Mouse (Mus musculus): ENCODE data around the gene Vdr.

Vdr gene

DNA sequence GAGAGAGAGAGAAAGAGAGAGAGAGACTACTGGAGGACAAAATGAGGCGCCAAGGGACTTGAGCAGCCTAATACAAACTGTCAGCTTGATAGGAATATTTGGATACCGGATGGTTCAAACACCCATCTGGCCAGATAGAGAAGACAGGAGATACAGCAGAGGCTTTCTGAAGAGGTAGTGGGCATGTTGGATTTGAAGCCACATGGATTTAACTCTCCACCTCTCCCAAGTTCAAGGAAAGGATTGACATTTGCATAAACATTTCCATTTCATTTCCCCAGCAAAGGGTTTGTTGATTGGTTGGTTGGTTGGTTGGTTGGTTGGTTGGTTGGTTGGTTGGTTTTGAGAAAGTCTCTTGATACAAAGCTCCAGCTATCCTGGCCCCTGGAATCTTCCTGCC, 62.6 kb downstream of the Vdr start:
- no peak for DNase-seq (ENCODE audit: low read depth, low spot score)

GRCm38 (mm10) chr15:97847285-97847684, 63.1 kb downstream of the Vdr start:
- no peak for DNase-seq (ENCODE audit: low read depth, low spot score)

GRCm38 (mm10) chr15:97846121-97846882, 64.1 kb downstream of the Vdr start:
- no peak for DNase-seq (ENCODE audit: low read depth, low spot score)

DNA sequence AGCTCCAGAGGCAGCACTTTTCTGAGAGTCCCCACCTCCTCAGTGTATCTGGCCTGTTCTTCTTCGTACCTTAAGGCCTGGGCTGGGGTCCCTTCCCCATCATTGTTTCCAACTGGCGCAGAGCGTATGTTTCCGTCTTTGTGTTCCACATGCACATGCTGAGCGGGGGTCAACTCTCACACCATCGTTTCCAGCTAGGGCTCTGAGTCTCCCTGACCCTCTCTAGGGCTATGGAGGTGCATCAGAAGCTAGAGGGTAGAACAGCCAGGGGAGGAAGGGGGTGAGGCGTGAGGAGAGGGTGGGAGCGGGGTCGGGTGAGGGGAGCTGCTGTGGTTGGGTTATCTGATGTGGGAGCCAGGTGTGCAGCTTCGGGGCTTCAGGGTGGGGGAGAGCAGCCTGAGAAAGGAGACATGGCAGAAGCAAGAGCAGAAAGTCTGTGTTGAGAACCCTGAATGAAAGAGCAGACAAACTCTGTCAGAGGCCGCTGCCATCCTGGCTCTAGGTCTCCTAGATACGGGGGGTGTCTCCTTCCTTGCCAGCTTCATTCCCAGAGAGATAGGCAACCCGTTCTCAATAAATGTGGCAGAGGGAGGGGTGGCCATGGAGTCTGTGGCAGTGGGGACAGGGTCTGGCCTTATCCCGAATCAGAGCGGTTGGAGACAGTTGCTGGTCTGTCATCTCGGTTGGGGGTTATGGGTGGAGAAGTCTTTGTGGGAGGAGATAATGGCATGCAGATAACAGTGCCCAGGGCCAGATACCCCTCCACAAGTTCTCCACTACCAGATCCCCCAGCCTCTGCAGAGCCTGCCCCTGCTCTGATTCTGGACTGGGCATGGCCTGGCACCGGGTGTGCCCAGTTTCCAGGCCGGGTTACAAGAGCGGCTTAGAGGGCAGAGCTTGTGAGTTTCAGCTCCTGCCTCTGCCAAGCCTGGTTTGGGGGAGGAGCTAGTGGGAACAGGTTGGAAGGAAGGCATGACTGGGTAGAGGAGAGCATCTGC, 66.1 kb downstream of the Vdr start, which contains the start of gene Hdac7:
Gene Hdac7 (minus strand): TSS at position 466 of the 998 bp plus-strand sequence.
- no peak for DNase-seq (ENCODE audit: low read depth, low spot score)

DNA sequence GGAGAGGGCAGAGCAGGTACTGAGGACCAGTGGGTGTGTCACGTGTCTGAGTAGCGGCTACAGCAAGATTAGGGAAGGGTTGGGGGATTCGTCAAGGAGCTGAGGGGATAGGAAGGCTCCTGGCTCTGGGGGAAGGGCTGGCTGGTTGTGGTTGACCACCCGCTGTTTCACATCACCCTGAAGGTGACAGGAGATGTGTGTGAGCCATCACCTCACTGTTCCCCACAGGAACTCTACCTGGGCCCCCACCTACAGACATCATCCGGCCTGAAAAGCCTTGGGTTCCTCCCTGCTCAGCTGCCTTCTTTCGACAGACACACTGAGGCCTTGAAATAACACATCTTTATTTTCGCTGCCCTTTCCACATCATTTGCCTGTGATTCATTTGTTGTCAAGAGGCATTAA, 67.2 kb downstream of the Vdr start:
- DNase-seq (ENCODE audit: low read depth, low spot score), result no peak

DNA sequence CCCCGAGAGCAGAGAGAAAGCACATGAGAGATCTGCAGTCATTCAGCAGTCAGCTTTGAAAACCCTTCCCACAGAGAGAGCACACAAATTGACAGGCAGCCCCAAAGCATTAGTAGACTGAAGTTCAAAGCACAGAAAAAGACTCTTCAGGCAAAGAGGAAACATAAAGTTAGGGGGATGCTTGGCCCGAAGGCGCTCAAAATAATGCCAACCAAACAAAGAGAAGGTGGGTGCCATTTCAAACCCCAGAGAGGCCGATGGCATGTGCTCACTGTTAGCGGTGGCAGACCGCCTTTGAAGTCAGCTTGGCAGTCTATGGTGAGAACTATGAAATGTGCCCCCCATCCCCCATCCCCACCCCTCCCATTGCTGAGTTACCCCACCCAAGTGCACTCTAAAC, 68.4 kb downstream of the Vdr start:
- DNase-seq (ENCODE audit: low read depth, low spot score), result no peak

DNA sequence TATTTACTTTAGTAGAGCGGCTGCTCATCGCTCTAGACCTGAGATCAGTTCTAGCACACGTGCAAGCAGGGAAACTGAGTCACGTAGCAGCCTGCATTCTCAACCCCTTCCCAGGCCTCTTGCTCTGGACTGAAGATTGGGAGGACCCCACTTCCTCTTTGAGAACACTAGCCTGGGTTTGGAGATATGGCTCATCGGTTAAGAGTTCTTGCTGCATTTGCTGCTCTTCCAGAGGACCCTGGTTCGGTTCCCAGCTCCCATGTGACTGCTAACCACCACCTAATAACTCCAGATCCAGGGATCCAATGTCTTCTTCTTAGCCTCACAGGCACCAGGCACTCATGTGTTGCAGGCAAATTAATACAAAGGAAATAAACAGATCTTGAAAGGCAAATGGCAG, 69.0 kb downstream of the Vdr start:
- DNase-seq (ENCODE audit: low read depth, low spot score), result no peak

DNA sequence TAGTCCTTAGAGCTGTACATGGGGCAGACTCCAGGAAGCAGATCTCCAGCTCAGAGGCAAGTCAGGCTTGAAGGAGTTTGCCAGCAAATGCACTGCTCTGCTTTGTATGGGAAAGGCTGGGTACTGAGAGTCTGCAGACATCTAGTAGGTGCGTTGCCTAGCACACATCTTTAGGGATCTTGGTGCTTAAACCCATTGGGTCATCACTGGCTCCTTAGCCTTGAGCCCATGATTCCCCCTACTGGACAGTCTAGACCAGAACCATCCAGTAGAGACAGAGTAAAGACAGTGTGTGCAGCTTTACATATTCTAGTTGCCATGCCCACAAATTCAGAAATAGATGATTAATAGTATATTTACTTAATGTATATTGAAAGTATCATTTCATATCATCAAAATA, 69.6 kb downstream of the Vdr start:
- DNase-seq (ENCODE audit: low read depth, low spot score), result no peak

DNA sequence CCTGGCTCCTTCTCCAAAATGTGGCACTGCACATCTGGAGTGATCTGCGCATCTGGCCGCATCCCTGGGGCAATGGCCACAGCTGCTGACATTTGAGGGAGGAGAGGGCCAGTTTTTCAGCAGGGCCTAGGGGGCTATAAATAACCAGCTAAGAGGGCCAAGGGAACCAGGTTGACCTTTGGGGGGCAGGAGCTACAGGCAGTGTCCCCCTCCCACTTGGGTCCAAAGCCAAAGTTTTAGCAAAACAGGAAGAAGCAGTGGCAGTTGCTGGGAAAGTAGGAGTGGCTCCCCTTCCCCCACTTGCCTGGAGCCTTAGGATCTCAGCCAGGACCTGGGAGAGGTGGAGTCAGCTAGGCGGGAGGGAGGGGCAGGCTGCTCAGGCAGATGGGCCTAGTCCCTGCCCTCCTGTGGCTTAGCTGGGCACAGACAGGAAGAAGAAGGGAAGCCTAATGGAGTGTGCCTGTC, 70.4 kb downstream of the Vdr start:
- no peak for DNase-seq (ENCODE audit: low read depth, low spot score)

DNA sequence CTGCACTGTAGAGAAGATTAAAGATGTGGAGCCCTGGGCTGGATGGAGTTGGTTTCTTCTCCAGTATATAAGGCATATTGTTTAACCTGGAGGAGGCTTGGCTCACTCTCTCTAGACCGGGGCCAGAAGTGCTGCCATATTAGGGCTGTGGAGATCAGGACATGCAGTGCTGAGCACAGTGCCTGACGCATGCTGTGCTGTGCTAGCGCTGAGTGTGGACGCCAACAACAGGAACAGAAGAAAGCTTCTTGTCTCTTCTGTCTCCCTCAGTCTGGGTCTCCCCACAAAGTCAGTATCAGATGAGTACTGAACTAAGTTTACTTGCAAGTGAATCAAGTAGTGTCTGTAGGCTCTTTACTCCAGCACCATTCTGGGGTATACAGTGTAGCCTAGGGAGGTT, 71.0 kb downstream of the Vdr start:
- no peak for DNase-seq (ENCODE audit: low read depth, low spot score)

DNA sequence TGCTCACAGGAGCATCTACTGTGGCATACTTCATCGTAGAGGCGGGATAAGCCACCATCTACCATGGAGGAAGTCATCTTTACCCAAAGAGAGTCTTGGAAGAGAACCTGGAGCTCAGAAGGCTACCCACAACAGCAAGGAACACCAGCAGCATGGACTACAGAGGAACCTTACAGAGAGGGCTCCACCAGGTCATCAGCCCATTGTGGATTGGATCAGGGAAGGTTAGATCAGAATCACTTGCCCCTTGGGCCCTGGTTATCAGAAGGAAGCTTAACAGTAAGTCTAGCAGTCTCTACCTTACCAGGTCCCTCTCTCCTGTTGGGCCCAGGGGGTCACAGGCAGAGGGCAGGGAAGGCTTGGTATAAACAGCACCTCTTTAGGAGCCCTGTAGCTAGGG, 71.4 kb downstream of the Vdr start:
- no peak for DNase-seq (ENCODE audit: low read depth, low spot score)

DNA sequence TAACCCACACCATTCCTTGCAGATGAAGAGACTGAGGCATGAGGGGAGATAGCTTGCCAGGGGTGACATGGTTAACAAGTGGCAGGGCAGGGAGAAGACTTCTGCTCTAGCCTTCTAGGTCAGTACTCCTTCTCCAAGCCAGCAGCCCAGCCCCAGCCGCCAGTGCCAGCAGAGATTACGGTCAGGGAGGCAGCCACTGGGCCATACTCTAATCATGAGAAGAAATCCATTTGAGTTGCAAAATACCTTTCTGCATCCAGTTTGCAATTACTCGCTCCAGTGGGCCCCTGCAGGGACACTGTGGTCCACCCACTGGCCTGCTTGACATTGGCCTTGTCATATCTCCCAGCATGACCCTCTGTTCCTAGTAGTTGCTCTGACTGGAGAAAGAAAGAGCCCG, 72.0 kb downstream of the Vdr start:
- DNase-seq (ENCODE audit: low read depth, low spot score), result no peak

- no peak for DNase-seq (ENCODE audit: low read depth, low spot score)
These were observed 72.9 kb downstream of the Vdr start for GRCm38 (mm10) chr15:97837491-97838061.

- no peak for DNase-seq (ENCODE audit: low read depth, low spot score)
These were observed 73.6 kb downstream of the Vdr start for GRCm38 (mm10) chr15:97836894-97837247.

DNA sequence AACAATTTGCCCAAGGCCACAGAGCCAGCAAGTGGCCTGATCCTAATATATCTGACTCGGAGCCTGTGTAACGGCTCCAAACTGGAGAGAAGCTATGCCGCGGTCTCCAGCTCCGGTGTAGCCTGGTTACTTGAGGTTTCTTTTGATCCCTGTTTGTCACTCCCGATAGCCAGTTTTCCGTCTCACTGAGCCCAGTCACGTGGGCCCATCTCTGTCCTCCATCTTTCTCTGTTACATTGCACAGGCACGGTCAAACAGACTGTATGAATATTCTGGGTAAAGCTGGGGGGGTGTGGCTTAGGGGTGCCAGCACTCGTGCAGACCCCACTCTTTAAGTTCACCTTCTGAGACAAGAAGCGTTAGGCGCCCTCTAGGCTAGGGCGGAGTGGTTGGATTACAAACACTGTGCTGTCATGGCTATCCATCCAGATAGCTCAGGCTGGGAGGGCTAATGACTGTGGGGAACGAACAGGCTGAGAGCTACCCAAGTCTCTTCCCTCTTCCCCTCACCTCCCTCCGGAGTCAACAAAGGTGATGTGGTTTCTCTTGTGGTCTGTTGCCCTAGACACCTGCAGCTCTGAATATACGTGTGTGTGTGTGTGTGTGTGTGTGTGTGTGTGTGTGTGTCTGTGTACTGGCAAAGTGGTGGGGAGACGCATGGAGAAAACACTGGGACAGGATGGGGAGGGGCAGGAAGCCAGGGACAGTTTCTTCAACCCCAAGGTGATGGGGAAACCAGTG, 74.1 kb downstream of the Vdr start:
- no peak for DNase-seq (ENCODE audit: low read depth, low spot score)

- DNase-seq (ENCODE audit: low read depth, low spot score), result no peak
These were observed 77.5 kb downstream of the Vdr start for GRCm38 (mm10) chr15:97832764-97833479.

DNA sequence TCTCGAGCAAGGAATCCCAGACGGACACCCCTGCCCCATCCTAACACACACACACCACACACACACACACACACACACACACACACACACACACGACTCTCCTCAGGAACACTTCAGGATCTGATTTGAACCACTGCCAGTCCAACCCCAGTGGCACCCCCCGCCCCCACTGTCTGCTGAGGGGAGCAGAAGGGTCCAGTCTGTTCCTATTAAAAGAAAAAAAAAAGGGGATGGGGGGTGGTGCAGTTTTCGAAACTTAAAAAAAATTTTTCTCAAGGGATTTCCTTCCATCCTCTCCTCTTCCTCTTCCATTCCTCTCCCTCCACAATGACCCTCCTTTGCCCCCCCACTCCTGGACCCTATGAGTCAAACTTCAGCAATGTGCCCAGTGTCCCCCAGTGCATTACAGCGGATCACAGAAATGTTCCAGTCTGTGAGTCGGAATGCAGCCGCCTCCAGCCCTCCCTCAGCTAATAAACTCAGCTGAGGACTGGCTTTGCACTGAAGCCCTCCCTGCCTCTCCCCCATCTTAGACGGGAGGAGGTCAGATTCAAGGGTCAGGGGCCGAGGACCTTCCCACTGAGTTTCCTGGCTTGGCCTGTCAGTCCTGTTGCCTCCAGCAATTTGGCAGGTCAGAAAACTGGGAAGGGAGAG, 78.3 kb downstream of the Vdr start:
- DNase-seq (ENCODE audit: low read depth, low spot score), result no peak

- DNase-seq (ENCODE audit: low read depth, low spot score), result peak; percentile 65
These were observed 79.0 kb downstream of the Vdr start for GRCm38 (mm10) chr15:97831242-97831986.

DNA sequence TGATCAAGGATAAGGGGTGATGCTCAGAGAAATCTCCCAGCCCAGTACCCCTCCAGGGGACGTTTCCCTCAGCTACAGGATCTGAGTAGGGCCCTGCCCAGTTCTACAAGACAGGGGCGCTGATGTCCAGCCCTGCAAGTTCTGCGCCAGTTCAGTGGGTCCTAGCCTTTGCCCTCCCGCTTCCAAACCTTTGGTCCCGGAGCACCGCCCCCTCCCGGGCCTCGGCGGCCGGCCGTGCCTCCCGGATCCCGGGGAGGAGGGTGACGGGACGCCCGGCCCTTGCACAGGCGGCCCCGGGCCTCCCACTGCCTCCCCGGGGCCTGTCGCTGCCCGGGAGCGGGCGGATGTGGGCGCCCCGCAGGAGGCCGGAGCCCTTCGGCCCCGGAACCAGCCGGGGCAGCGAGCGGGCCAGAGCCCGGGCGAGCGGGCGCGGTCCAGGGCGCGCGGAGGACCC, 79.6 kb downstream of the Vdr start:
- DNase-seq (ENCODE audit: low read depth, low spot score), result no peak
